Mouse (Mus musculus) C2C12 (cell line): Measurements from ENCODE around the gene Otub1. TPM values are rescaled to one million over a fixed set of nuclear protein-coding genes. Genes with fewer than 3 reads are reported as not detected.

Source experiments
- H3K27me3 ChIP-seq: one replicate; pipeline ENCODE4 v1.6.1; 2011; ENCODE audit not compliant: control insufficient read depth, insufficient read depth, insufficient read length
- H3K36me3 ChIP-seq: one replicate; pipeline ENCODE4 v1.6.1; 2011; ENCODE audit not compliant: control insufficient read depth, insufficient read depth
- H3K4me3 ChIP-seq: one replicate; pipeline ENCODE4 v1.5.1; 2011; ENCODE audit warnings: mild to moderate bottlenecking, control low read depth; ENCODE audit not compliant: poor library complexity, insufficient read depth, severe bottlenecking
- H3K79me2 ChIP-seq: one replicate; pipeline ENCODE4 v1.6.1; 2011; ENCODE audit not compliant: control insufficient read depth, insufficient read depth
- H3K79me3 ChIP-seq: one replicate; pipeline ENCODE4 v1.6.1; 2011; ENCODE audit warnings: low read depth, control low read depth
- H3ac ChIP-seq: one replicate; pipeline ENCODE3; 2011; ENCODE audit warnings: low read depth; ENCODE audit not compliant: control insufficient read depth, insufficient read length
- CEBPB ChIP-seq: IDR thresholded peaks from one replicate; pipeline ENCODE4 v1.6.1; 2011; ENCODE audit warnings: low read depth, mild to moderate bottlenecking, control low read depth, moderate library complexity
- CTCF ChIP-seq: IDR thresholded peaks from one replicate; pipeline ENCODE4 v1.5.1; 2011; ENCODE audit not compliant: control insufficient read depth, insufficient read depth, insufficient read length
- FOSL1 ChIP-seq: IDR thresholded peaks from one replicate; pipeline ENCODE4 v1.8.0; 2011; ENCODE audit warnings: mild to moderate bottlenecking, low read length; ENCODE audit not compliant: poor library complexity, insufficient read depth, severe bottlenecking
- MAX ChIP-seq: IDR thresholded peaks from one replicate; pipeline ENCODE4 v1.6.1; 2011; ENCODE audit warnings: mild to moderate bottlenecking, control low read depth
- MYOD1 ChIP-seq: IDR thresholded peaks from one replicate; pipeline ENCODE4 v1.6.1; 2011; ENCODE audit warnings: low read depth; ENCODE audit not compliant: control insufficient read depth, insufficient read length
- MYOG ChIP-seq: IDR thresholded peaks from one replicate; pipeline ENCODE4 v1.6.1; 2011; ENCODE audit not compliant: control insufficient read depth, insufficient read length; ENCODE audit errors: extremely low read depth
- USF1 ChIP-seq: IDR thresholded peaks from one replicate; pipeline ENCODE4 v1.6.1; 2011; ENCODE audit warnings: low read depth, mild to moderate bottlenecking, control low read depth, moderate library complexity
- polyA plus RNA-seq: library from polyadenylated mRNA; unstranded; fragments of >200 nt; fragmentation: generic; extraction: Trizol; gene quantifications from one replicate; pipeline ENCODE4 v1.2.1, GENCODE M21; 2012; ENCODE audit warnings: missing spikeins

The Otub1 gene
- polyA plus RNA-seq, 1 experiment, result 121 TPM

DNA sequence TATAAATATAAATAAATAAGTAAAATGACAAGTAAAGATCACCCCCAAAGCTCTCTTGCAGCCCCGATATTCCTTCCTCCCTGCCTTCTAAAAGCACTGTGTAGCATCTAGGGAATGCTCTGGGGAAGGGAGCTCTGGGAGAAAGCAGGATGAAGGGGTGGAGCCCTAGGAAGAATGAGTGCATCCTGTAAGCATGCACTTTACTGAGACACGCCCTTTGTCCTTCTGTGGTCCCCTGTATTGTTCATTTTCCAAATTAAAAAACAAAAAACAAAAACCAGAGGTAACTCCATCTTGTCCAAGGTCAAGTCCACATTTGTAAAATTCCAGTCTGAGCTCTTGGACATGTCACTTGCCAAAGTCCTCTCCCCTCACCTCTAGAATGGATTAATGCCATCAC lies 1.2 kb downstream of the Otub1 start:
- peak overlapping the region; percentile 83 for H3ac ChIP-seq
- peaks cover 34% of the 10 kb centered on the region for H3K79me3 ChIP-seq
- peaks cover 51% of the 10 kb centered on the region for H3K79me2 ChIP-seq
- H3K27me3 ChIP-seq, result no peaks in the 10 kb centered on the region
- TF ChIP-seq FOSL1 (no peak), USF1 (no peak), CTCF (no peak), MAX (no peak), MYOD1 (no peak), MYOG (no peak), CEBPB (no peak)
- peaks cover 43% of the 10 kb centered on the region for H3K36me3 ChIP-seq
- H3K4me3 ChIP-seq, result peak overlapping the region; percentile 85

DNA sequence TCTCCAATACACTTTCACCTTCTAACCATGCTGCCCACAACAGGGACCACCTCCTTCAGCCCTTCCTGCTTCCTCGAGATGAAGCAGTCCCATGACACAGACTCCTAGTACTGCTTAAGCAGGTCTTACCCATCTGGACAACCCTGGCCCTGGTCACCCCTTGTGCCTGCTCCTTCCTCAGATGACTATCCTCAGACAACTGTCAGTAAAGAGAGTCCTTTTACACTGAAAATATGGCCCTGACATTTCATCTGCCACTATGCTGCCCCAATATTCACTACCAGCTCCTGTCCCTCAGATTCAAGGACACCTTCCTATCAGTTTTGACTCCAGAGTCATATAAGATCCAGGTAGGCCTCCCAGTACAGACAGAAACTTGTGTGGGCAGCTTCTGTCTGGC lies 5.7 kb downstream of the Otub1 start:
- Histone ChIP-seq H3K79me3 (peaks cover 30% of the 10 kb centered on the region), H3K79me2 (peaks cover 33% of the 10 kb centered on the region), H3K4me3 (no peak overlapping the region), H3K36me3 (peaks cover 72% of the 10 kb centered on the region), H3ac (no peak overlapping the region), H3K27me3 (no peaks in the 10 kb centered on the region)
- TF ChIP-seq MYOD1 (no peak), CEBPB (no peak), MYOG (no peak), FOSL1 (no peak)

DNA sequence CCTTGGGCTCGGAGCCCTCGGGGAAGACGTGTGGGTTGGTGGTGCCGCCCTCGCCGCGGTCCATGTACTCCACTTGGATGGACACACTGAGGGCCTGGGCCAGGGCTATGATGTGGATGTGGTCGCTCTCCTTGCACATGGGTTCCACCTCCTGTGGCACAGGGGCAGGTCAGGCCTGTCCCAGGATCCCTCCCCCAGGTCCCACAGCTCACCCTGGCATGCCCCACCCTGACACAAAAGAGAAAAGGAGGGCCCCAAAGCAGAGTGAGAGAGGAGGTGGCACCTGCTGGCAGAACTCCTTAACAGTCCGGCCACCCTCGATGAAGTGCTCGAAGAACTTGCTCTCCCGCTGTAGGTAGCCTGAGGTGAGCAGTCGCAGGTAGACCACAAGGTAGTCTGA lies 7.0 kb downstream of the Otub1 start:
- Histone ChIP-seq H3K79me3 (peaks cover 17% of the 10 kb centered on the region), H3ac (no peak overlapping the region), H3K36me3 (peaks cover 68% of the 10 kb centered on the region), H3K79me2 (peaks cover 19% of the 10 kb centered on the region), H3K27me3 (no peaks in the 10 kb centered on the region), H3K4me3 (no peak overlapping the region)
- TF ChIP-seq MYOG (no peak), MYOD1 (no peak), USF1 (no peak), CEBPB (no peak), CTCF (no peak), MAX (no peak), FOSL1 (no peak)

DNA sequence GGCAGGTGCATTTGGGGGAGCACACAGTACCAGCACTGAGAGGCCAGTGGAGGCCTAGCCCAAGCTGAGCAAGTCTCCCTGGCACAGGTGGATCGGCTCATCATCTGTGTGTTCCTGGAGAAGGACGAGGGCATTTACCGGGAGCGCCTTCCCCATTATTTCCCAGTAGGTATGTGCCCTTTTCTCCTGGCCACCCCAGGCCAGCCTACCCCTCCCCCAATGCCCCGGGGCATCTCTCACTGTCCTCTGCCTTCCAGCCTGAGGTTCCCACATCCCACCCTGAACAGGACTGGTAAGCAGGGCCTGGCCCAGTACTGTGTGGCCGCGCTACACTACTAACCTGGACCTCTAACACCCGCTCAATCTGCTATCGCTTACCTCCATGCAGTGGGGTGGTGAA lies 8.7 kb downstream of the Otub1 start:
- no peak overlapping the region for H3K4me3 ChIP-seq
- H3K79me2 ChIP-seq, result peaks cover 3% of the 10 kb centered on the region
- peaks cover under 1% of the 10 kb centered on the region for H3K79me3 ChIP-seq
- H3K27me3 ChIP-seq, result no peaks in the 10 kb centered on the region
- TF ChIP-seq CTCF (no peak), MAX (no peak), MYOG (no peak), FOSL1 (no peak)
- no peak overlapping the region for H3ac ChIP-seq
- H3K36me3 ChIP-seq, result peaks cover 51% of the 10 kb centered on the region

DNA sequence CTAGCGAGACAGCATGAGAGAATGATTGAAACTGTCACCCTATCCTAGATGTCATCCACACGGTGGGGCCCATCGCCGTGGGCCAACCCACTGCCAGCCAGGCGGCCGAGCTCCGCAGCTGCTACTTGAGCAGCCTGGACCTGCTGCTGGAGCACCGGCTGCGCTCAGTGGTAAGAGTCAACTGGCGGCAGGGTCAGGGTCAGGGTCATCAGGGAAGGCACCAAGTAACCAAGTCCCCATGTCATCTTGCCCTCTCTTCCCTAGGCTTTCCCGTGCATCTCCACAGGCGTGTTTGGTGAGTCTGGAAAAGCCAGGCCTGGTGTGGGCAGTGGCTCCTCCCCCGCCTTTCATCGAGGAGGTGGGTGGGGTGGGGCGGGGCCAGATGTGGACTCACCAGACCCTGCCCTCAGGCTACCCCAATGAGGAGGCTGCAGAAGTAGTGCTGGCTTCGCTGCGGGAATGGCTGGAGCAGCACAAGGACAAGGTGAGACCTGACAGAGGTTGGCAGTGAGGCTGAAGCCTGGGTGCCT lies 9.3 kb downstream of the Otub1 start:
- H3K79me2 ChIP-seq, result no peaks in the 10 kb centered on the region
- H3K27me3 ChIP-seq, result no peaks in the 10 kb centered on the region
- H3K36me3 ChIP-seq, result peaks cover 48% of the 10 kb centered on the region
- no peak overlapping the region for H3ac ChIP-seq
- no peak for TF ChIP-seq USF1
- no peak for TF ChIP-seq CTCF
- no peak for TF ChIP-seq MYOG
- TF ChIP-seq CEBPB, result no peak
- no peak for TF ChIP-seq MAX
- no peaks in the 10 kb centered on the region for H3K79me3 ChIP-seq
- H3K4me3 ChIP-seq, result no peak overlapping the region

DNA sequence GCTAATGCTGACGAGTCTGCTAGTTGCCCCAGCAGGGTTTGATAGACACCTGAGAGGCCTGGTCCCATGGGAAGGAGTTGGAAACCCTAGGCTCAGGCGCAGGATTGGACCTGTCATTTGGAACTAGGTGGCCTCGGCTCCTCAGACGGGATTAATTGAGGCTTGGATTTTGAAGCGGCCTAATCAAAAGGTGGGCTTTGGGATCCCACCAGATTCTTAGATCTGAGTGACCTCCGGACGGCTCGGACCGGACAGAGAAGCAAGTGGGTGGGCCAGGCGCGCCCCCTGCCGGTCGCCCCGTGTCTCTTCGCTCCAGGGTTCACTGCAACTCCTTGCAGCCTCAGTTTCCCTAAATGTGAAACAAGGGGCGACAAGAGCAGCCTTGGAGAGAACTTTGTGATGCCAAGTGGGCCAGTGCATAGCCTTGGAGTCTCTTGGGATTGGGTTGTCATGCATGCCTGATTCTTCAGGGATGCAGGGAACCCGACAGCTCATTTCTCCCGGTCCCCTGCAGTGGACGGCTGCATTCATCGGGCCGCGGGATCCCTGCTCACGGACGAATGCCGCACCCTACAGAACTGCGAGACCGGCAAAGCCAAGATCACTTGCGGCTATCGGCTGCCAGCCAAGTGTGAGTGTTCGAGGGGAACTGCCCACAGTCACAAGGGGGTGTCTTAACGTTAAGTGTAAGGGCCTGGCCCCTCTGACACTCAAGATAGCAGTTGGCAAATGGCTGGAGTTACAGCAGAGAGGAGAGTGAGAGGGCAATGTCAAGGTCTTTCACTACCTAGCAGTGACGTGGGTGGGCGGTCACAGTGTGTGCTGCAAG lies 10.0 kb downstream of the Otub1 start:
- H3ac ChIP-seq, result no peak overlapping the region
- no peaks in the 10 kb centered on the region for H3K79me3 ChIP-seq
- no peaks in the 10 kb centered on the region for H3K27me3 ChIP-seq
- TF ChIP-seq MYOD1 (no peak), CTCF (peak; percentile 83), FOSL1 (no peak), MAX (no peak), MYOG (no peak), CEBPB (no peak)
- H3K36me3 ChIP-seq, result peaks cover 41% of the 10 kb centered on the region
- H3K79me2 ChIP-seq, result no peaks in the 10 kb centered on the region
- no peak overlapping the region for H3K4me3 ChIP-seq
